Mouse (Mus musculus): Measurements from ENCODE around the gene Gm5089. TPM values are rescaled to one million over a fixed set of nuclear protein-coding genes. Genes with fewer than 3 reads are reported as not detected.

The Gm5089 gene
- polyA plus RNA-seq, 1 experiment from 2014 or later = not detected

GRCm38 (mm10) chr14:122387781-122388180, 63.1 kb downstream of the Gm5089 start:
- Histone ChIP-seq H3K4me2 (ENCODE audit: low read depth, low read length) (no peak overlapping the region), H3K4me1 (ENCODE audit: control insufficient read depth, low read depth, low read length) (no peaks in the 10 kb centered on the region), H3K9me3 (replicated peaks; ENCODE audit: control insufficient read depth, low read length) (no peaks in the 10 kb centered on the region), H3K27me3 (ENCODE audit: control insufficient read depth, insufficient read depth, low read depth, low read length) (no peaks in the 10 kb centered on the region), H3K27ac (ENCODE audit: low read length) (no peak overlapping the region), H3K9ac (ENCODE audit: low read depth, low read length) (no peak overlapping the region), H3K4me3 (ENCODE audit: low read depth, low read length) (no peak overlapping the region), H3K36me3 (ENCODE audit: control insufficient read depth, insufficient read depth) (no peaks in the 10 kb centered on the region)
- 72% methylated on average over 5 of the region's 5 CpGs for WGBS (ENCODE audit: insufficient replicate concordance)
- ATAC-seq (ENCODE audit: low read depth) = no peak

- Histone ChIP-seq H3K27me3 (ENCODE audit: control insufficient read depth, insufficient read depth, low read depth, low read length) (no peaks in the 10 kb centered on the region), H3K9ac (ENCODE audit: low read depth, low read length) (no peak overlapping the region), H3K36me3 (ENCODE audit: control insufficient read depth, insufficient read depth) (no peaks in the 10 kb centered on the region), H3K27ac (ENCODE audit: low read length) (no peak overlapping the region), H3K9me3 (replicated peaks; ENCODE audit: control insufficient read depth, low read length) (no peaks in the 10 kb centered on the region), H3K4me3 (ENCODE audit: low read depth, low read length) (no peak overlapping the region), H3K4me2 (ENCODE audit: low read depth, low read length) (no peak overlapping the region), H3K4me1 (ENCODE audit: control insufficient read depth, low read depth, low read length) (no peaks in the 10 kb centered on the region)
- WGBS (ENCODE audit: insufficient replicate concordance) = 75% methylated on average over 17 of the region's 17 CpGs
- ATAC-seq (ENCODE audit: low read depth) = no peak
Observed at GRCm38 (mm10) chr14:122386281-122387130, 64.4 kb downstream of the Gm5089 start.

GRCm38 (mm10) chr14:122385758-122386157, 65.2 kb downstream of the Gm5089 start:
- Histone ChIP-seq H3K9ac (ENCODE audit: low read depth, low read length) (no peak overlapping the region), H3K4me1 (ENCODE audit: control insufficient read depth, low read depth, low read length) (no peaks in the 10 kb centered on the region), H3K4me2 (ENCODE audit: low read depth, low read length) (no peak overlapping the region), H3K27ac (ENCODE audit: low read length) (no peak overlapping the region), H3K4me3 (ENCODE audit: low read depth, low read length) (no peak overlapping the region), H3K27me3 (ENCODE audit: control insufficient read depth, insufficient read depth, low read depth, low read length) (no peaks in the 10 kb centered on the region), H3K9me3 (replicated peaks; ENCODE audit: control insufficient read depth, low read length) (no peaks in the 10 kb centered on the region), H3K36me3 (ENCODE audit: control insufficient read depth, insufficient read depth) (no peaks in the 10 kb centered on the region)
- no peak for ATAC-seq (ENCODE audit: low read depth)
- 74% methylated on average over 5 of the region's 5 CpGs for WGBS (ENCODE audit: insufficient replicate concordance)

- 67% methylated on average over 3 of the region's 3 CpGs for WGBS (ENCODE audit: insufficient replicate concordance)
- ATAC-seq (ENCODE audit: low read depth) = no peak
- Histone ChIP-seq H3K36me3 (ENCODE audit: control insufficient read depth, insufficient read depth) (no peaks in the 10 kb centered on the region), H3K4me3 (ENCODE audit: low read depth, low read length) (no peak overlapping the region), H3K4me2 (ENCODE audit: low read depth, low read length) (no peak overlapping the region), H3K27me3 (ENCODE audit: control insufficient read depth, insufficient read depth, low read depth, low read length) (no peaks in the 10 kb centered on the region), H3K9me3 (replicated peaks; ENCODE audit: control insufficient read depth, low read length) (no peaks in the 10 kb centered on the region), H3K27ac (ENCODE audit: low read length) (no peak overlapping the region), H3K4me1 (ENCODE audit: control insufficient read depth, low read depth, low read length) (no peaks in the 10 kb centered on the region), H3K9ac (ENCODE audit: low read depth, low read length) (no peak overlapping the region)
Observed at GRCm38 (mm10) chr14:122385238-122385534, 65.7 kb downstream of the Gm5089 start.

Other genes with a start within 250 kb of the Gm5089 start
- gene Zic5, start 14.6 kb upstream of the Gm5089 start, polyA plus RNA-seq (2015; fragmentation: Nextera tagmentation; extraction: Ambion mirVana) = not detected in 2 replicates
- gene Zic2, start 24.3 kb upstream of the Gm5089 start, polyA plus RNA-seq (2015; fragmentation: Nextera tagmentation; extraction: Ambion mirVana) = not detected in 2 replicates
- gene Gm10837, start 39.5 kb upstream of the Gm5089 start, polyA plus RNA-seq (2015; fragmentation: Nextera tagmentation; extraction: Ambion mirVana) = not detected in 2 replicates
- gene Pcca, start 83.2 kb upstream of the Gm5089 start, polyA plus RNA-seq (2015; fragmentation: Nextera tagmentation; extraction: Ambion mirVana) = 17.5 and 17.7 TPM in 2 replicates